Mouse (Mus musculus): Measurements from ENCODE around the gene Prss46.

DNA sequence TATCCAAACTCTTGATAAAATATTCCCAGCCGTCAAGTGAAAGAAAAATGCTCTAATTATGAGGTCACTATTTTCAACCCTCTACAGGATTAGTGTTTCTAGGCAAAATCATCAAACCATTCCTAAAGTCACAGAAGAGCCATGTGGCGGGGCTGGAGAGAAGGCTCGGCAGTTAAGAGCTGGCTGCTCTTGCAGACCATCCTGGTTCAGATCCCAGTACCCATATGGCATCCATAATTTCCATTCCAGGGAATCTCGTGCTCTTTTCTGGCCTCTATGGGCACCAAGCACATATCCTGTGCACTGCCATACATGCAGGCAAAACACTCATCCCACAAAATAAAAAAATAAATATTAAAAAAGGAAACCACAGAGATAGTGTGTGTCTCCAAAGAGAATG is 18.9 kb upstream of the Prss46 start:
- TF ChIP-seq CTCF (conservative IDR thresholded peaks at IDR 0.05; ENCODE audit: insufficient read depth, insufficient read length, low read depth, low read length) (no peak), POLR2A (IDR thresholded peaks at IDR 0.05; ENCODE audit: low read depth, low read length) (no peak)

All from kidney, adult 2 months (tissue).